Comparison of ENCODE assay signal across 13 mouse cellular contexts in the genomic region with DNA sequence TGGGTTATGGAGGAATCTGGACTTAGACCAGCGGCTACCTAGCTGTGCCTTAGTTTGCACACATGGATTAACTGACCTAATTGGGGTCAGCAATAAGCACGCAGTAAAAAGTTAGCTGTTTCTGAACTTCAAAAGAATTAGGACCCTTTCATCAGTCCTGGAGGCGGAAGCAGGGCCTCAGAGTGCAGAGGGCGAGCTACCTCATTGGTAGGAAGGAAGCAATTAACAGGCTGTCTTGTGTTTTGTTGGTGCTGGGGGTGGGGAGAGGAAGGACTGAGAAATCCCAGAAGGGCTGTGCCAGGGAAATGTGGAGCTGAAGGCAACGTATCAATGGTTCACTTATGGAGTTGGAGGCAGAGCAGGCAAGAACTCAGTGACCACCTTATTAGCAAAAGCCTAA.
DNase-seq lines count a peak whose midpoint lies in the region; ATAC-seq and TF ChIP-seq lines count a peak whose summit lies in the region.
"Had no signal": no experiment of that assay in that cellular context is flagged by ENCODE, and none has a peak within 500 bp of the region (broad histone marks: within the 10 kb centered on the region; RNA-seq: fewer than 3 reads in every experiment).

No protein-coding gene starts in this region.

- H3K9ac ChIP-seq in kidney, postnatal 0 days (ENCODE audit: low read depth, low read length), result no peak overlapping the region
- H3K9ac ChIP-seq: heart, embryonic 13.5 days had no signal

- no peak overlapping the region for H3K4me2 ChIP-seq in kidney, postnatal 0 days (ENCODE audit: low read length)
- H3K4me2 ChIP-seq: heart, embryonic 13.5 days had no signal

- no peak; the same call in 1 of the 2 replicates for ATAC-seq in kidney, postnatal 0 days (replicated peaks; ENCODE audit: low FRiP score, low read depth)

- H3K27ac ChIP-seq in kidney, postnatal 0 days, result no peak overlapping the region
- H3K27ac ChIP-seq: heart, embryonic 13.5 days; midbrain, embryonic 10.5 days had no signal

- H3K9me3 ChIP-seq in kidney, postnatal 0 days (replicated peaks; ENCODE audit: low read length), result no peaks in the 10 kb centered on the region; the same call in 1 of the 2 replicates
- H3K9me3 ChIP-seq: heart, embryonic 13.5 days; midbrain, embryonic 10.5 days had no signal

- no peaks in the 10 kb centered on the region for H3K27me3 ChIP-seq in kidney, postnatal 0 days (ENCODE audit: insufficient read depth, low read length)
- H3K27me3 ChIP-seq: CH12.LX; heart, embryonic 13.5 days had no signal

- WGBS in kidney, postnatal 0 days, result 16% methylated on average over 5 of the region's 5 CpGs

- 0 out of 2 replicates have a peak, but pooled peaks cover 5% of the 10 kb centered on the region for H3K4me1 ChIP-seq in kidney, postnatal 0 days (replicated peaks; ENCODE audit: insufficient read depth, low read length)
- H3K4me1 ChIP-seq: heart, embryonic 13.5 days had no signal

- H3K36me3 ChIP-seq in kidney, postnatal 0 days (ENCODE audit: insufficient read depth, low read length), result no peaks in the 10 kb centered on the region
- H3K36me3 ChIP-seq: heart, embryonic 13.5 days; midbrain, embryonic 10.5 days had no signal

- peak; percentile 41 for DNase-seq in kidney, postnatal 0 days (ENCODE audit: low spot score)
- no peak for DNase-seq in kidney, postnatal 10 days
- peak; percentile 64 for DNase-seq in embryo, embryonic 10 days (ENCODE audit: low spot score)
- peak; percentile 76 for DNase-seq in forelimb bud, embryonic 11.5 days (ENCODE audit: low read depth, low spot score)
- DNase-seq in retina, embryonic 14.5 days (ENCODE audit: low spot score), result peak; percentile 17
- no peak for DNase-seq in cerebellum, postnatal 14 days
- DNase-seq in adrenal gland, adult (ENCODE audit: inconsistent age in 2 of 2, low spot score in 1 of 2), result no peak
- no peak for DNase-seq in adrenal gland, postnatal 14 days
- DNase-seq: cerebellum, adult 9-10 months; right cerebral cortex, postnatal 4 days had no signal

- H3K4me3 ChIP-seq in kidney, postnatal 0 days (replicated peaks; ENCODE audit: low read depth, low read length), result no peak overlapping the region
- H3K4me3 ChIP-seq: heart, embryonic 13.5 days; midbrain, embryonic 10.5 days had no signal

- no peak for TF ChIP-seq CTCF in kidney, postnatal 0 days (IDR thresholded peaks at IDR 0.05; ENCODE audit: low read depth)

Comparison
In these comparisons a context has a peak if more than half of its experiments do, and no peak if none do; other contexts are left out.
1. DNase-seq: peak in kidney, postnatal 0 days (single experiment), embryo, embryonic 10 days (single experiment), forelimb bud, embryonic 11.5 days (single experiment) and retina, embryonic 14.5 days (single experiment); none in kidney, postnatal 10 days (single experiment), cerebellum, postnatal 14 days (0 of 2), adrenal gland, adult (0 of 2) and adrenal gland, postnatal 14 days (single experiment).